Mouse (Mus musculus) brain, adult 2 months (tissue): ENCODE results near the gene Nop9.

Experiments
- DNase-seq: peaks from one replicate; pipeline ENCODE4 v3.0.0; 2011; ENCODE audit warnings: low read depth, low spot score

The Nop9 gene

DNA sequence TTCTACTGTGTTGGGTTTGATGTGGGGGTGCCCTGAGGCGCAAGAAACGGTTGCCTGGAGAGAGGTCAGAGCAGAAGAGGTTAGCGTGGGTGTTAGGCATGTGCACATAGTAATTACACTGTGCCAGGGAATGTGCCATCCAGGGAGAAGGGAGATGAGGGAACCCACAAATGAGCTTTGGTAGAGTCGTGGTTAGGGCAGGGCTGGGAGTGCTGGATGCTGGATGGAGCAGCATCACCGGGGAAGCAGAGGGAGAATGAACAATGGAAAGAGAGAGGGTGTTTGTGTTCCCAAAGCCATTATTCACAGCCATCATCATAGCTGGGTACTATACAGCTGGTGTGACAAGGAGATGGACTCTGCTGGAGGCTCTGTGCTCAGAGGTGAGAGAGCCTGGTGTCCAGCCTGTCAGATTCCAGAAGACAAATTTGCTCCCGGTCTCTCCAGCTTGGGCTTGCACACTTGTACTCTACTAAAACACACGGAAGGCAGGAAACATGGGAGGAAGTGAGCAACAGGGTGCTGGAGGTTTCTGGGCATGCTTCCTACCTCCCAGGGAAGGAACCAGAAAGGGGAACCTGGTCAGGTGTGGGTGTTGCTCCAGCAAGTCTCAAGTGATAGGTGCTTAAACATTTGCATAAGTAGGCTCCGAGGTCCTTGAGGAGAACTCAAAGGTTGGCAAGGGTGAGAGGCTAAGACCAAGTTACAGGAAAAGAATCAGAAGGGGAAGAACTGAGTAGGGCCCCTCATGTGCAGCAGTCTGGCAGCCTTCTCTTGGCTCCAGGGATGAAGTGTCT lies 17.4 kb upstream of the Nop9 start:
- no peak for DNase-seq

DNA sequence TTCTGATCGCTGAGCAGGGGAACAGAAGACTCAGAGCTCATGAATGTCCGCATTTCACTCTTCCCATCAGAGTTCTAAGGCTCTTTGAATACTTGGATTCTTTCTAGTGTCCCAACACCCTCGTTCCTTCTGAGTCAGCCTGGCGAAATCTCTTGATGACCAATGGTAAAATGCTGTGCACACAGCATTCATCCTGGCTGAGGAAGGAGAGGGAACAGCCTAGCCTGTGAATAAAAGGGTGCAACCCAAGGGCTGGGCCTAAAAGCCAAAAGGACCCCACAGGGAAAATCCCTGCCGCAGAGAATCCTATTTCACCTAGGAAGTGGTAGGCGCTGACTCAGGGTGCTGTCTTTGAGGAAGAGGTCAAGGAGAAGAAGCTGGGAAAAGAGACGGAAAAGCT lies 15.4 kb upstream of the Nop9 start:
- no peak for DNase-seq

DNA sequence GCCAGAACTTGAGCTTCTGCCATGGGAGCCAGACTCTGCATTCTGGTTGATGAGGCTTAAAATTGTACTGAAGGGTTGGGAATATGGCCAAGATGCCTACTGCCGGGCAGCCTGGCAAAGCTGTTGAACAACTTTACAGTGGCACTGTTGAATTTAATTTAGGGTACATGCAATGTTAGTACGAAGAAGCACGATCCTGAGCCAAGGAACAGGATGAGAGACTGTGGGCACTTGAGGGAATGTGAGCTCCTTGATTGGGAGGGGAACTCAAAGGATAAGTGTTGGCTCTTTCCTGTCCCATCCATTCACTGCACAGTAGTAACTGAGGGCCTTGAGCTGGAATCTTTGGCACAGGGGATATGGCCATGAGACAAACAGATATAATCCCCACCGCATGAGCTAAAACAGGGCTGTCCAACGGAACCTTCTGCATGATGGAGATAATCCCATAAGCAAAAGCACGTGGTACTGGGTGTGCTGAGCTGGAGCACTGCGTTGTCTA lies 14.9 kb upstream of the Nop9 start:
- DNase-seq: peak; percentile 71

DNA sequence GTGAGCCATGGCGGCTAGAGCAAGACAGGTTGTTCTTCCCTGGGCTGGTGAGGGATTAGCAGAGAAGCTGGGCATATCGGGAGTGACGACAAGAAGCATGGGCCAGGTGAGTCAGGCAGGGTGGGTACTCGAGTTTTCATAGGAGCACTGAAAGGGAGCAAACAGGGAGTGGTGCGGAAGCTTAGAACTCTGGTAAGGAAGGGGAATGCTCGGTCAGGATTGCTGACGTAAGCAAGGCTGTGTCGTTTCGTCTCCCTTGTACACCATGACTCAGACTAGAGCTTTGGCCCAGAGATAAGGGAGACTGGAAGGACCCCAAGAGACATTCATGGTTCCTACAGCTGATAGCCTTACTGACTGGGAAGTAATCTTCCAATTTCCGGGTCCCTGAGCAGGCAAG lies 11.6 kb upstream of the Nop9 start:
- no peak for DNase-seq

DNA sequence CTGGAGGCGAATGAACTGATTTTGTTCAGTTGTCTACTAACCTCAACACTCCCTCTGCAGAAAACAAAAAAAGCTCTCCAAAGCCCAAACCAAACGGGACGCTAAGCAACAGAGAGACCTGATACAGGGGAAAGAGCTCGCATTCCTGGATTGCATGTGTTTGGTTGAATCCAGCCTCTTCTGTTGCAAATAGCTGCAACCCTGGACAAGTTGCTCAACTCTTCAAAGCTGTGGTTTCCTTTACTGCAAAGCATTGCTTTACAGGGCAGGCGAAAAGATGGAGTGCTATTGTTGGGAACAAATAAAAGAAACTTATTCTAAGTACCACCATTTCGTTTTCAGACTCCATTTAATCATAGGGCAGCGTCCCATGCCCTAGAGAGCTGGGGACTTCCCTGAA lies 10.6 kb upstream of the Nop9 start:
- DNase-seq: no peak

DNA sequence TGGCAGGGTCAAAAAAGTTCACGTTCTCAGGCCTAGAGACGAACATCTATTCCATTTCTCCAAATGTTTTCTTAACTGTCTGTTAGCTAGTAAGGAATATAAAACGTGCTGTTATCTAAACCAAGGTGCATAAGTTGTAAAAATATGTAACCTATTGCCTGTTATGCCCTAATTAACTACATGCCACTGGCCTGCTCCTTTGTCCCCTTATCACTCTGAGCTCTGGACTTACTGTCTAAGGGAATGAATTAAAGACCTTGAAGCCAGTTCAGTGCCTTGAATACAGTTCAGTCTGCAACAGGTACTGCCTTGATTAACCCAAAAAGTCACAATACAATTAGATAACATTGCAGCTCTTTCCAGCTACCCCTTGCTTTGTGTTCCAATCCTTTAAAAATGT lies 10.2 kb upstream of the Nop9 start:
- DNase-seq: no peak

DNA sequence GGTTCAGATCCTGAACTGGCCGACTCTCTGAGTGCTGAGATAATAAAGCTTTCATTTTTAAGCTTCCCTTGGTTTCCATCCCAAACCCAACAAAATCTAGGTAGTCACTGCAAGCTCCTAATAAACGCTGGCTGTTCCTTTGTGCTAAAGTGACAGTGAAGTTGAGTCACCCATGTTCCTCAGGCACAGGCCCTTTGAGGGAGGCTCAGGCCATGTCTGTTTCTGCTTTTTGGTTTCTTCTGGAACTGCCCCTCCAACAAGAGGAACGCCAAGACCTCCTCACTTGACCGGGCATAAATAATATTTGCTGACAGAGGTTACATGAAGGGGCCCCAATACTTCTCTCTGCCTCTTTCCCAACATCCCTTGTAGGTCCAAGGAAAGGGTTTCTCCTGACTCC lies 9.7 kb upstream of the Nop9 start:
- no peak for DNase-seq

DNA sequence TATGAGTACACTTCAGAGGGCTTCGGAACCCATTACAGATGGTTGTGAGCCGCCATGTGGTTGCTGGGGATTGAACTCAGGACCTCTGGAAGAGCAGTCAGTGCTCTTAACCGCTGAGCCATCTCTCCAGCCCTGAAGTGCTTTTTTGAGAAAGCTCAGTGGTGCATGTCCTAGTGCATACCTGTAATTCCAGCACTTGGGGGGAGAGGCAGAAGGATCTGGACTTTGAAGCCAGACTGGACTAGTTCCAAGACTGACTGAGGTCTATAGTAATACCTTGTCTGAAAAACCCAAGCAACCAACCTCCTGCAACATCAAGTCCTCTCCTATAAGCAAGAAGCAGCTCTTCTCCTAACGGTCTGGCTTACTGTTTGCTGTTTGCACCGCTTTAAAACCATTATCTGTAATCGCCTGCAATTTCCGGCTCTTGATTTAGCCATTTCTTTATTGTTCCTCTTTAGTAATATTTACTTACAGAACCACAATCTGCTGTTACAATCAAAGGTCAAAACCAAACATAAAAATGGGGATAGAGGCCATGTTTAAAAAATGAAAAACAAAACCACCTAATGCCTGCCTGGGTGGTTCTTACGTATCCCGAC lies 8.3 kb upstream of the Nop9 start:
- DNase-seq: no peak

DNA sequence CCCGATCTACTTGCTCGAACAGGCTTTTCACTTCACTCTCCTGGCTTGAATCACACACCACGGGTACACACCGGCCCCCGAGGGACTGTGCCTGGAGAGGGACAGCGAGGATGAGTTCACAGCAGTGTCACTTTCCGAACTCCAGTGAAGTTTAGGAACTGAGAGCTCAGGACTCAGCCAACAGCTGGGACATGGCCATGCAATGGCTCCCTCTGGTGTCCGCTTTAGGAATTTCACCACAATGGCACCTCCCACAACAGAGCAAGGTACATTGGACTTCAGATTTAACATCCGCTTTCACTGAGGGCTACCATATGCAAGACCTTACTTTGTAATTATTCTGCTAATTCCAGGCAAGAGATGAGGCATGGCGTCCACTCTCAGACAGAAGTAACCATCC lies 1.8 kb upstream of the Nop9 start:
- peak; percentile 89 for DNase-seq

DNA sequence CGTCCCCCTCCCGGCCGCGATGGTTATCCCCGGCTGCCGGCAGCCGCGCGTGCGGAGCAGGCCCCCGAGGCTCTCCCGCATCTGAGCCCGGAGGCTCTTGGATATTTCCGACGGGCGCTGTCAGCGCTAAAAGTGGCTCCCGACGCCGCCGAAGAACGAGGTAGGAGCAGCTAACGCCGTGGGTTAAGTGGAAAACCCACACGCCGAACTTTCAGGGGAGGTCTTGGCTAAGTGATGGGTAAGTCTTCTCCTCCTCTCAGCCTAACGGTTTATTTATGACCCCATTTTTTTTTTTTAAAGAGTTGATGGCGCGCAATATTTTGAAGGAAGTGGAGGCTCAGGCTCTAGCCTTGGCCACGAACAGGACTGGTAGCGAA lies 356 bp downstream of the Nop9 start:
- DNase-seq: no peak

DNA sequence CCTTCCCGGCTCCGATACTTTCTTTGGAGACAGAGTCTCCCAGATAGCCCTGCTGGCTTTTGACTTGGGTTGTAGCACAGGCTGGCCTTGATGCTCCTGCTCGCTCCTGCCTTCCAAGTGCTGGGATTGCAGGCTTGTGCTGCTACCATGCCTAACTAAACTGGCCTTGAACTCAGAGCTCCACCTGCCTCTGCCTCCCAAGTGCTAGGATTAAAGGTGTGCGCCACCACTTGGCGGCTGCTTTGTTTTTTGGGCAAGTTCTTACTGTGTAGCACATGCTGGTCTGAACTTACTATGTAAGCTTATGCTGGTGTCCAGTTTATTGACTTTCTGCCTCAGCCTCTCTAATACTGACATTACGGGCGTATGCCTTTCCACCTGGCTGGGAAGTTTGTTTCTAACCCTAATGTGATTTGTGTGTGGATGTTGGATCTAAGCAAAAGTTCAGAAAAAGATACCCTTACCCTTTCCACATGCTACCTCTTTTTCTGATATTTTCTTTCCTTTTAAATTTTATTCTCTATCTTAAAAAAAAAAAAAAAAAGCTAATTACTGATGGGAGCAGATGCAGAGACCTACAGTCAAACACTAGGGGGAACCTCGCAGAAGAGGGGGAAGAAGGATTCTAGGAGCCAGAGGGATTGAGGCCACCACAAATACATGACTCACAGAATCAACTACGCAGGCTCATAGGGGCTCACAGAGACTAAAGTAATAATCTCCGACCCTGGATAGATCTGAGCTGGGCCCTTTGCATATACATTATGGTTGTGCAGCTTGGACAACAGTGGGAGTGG lies 1.8 kb downstream of the Nop9 start:
- no peak for DNase-seq

DNA sequence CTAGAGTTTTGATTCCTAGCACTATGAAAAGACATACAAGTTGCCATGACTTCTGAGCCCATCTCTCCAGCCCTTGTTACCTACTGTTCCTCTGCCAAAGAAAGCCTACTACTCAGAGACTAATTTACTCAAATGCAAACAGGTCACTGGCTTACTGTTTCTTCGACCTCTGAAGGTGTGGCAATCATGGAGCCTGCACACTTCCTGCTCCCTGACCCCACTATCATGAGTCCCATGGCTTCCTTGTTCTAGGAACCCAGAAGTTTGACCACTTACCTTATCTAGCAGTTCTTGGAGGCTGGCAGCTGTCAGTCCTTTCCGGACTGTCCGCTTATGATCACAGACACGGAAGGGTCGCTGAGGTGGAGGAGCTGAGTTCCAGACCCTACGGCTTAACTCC lies 12.1 kb downstream of the Nop9 start:
- no peak for DNase-seq

DNA sequence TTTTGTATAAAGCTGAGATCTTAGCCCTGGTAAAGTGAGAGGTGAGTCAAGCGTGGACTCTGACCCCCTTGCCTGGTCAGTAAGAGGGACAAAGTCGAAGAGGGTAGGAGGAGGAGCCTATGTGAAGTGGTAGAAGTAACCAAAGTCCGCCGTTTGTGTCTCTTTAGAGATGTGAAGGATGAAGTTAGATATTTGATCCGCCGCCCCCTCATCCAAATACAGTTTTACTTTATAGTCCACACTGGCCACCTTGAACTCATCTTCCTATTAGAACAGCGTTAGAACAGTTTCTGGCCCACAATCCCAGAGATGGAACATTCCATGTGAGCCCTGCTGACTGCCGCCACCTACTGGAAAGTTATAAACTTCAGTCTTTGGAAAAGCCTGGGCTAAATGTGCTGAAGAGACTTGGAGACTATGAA lies 12.9 kb downstream of the Nop9 start, which contains the start of gene Cideb:
Gene Cideb, minus strand, starts transcription at position 96 of the 422 bp plus-strand sequence.
- peak; percentile 75 for DNase-seq

DNA sequence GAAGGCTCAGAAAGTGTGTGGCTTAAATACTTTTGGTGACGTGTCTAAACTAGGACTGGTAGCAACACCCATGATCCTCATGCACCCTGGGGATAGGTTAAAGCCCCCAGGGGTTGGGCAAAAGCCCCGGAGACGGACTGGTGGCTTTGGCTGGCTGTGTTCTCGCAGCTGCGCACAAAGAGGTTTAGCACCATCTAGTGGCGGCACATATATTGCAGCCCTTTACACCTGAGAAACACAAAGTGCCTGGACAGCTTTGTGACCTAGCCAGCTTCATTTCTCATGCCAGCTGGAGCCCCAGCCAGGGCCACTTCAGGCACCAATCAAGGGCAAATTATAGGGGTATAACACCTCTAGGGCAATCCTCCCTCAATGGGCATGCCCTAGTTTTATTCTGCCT lies 14.7 kb downstream of the Nop9 start:
- DNase-seq: peak; percentile 79

DNA sequence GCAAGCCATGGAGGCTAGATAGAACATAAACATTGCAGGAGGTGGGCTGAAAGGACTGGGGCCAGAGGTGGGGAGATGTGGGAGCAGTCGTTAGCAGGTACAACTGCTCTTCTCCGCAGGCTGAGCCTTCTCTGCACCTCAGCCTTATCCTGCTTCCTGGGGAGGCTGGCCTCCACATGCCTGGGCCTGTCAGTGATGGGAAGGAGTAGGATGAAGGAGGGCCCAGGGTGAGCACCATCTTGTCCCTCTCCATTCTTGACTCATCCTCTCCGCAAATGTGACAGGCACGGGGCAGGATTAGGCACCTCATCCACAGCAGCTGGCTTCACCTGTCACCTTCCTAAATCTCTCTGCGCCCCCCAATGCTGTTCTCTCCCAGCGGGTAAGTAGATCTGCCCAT lies 15.7 kb downstream of the Nop9 start, which contains the start of gene Ltb4r2:
Gene Ltb4r2, plus strand, starts transcription at position 266 of the 400 bp plus-strand sequence.
- no peak for DNase-seq

DNA sequence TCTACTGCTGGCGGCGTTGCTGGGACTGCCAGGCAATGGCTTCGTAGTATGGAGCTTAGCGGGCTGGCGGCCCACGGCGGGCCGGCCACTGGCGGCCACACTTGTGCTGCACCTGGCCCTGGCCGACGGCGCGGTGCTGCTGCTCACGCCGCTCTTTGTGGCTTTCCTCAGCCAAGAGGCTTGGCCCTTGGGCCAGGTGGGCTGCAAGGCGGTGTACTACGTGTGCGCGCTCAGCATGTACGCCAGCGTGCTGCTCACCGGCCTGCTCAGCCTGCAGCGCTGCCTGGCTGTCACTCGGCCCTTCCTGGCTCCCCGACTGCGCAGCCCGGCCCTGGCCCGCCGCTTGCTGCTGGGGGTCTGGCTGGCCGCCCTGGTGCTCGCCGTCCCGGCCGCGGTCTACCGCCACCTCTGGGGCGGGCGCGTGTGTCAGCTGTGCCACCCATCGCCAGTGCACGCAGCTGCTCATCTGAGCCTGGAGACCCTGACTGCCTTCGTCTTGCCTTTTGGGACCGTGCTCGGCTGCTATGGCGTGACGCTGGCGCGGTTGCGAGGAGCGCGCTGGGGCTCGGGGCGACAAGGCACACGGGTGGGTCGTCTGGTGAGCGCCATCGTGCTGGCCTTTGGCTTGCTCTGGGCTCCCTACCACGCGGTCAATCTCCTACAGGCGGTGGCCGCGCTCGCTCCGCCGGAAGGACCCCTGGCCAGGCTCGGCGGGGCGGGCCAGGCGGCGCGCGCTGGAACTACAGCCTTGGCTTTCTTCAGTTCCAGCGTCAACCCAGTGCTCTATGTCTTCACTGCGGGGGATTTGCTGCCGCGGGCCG lies 16.7 kb downstream of the Nop9 start:
- peak; percentile 46 for DNase-seq

DNA sequence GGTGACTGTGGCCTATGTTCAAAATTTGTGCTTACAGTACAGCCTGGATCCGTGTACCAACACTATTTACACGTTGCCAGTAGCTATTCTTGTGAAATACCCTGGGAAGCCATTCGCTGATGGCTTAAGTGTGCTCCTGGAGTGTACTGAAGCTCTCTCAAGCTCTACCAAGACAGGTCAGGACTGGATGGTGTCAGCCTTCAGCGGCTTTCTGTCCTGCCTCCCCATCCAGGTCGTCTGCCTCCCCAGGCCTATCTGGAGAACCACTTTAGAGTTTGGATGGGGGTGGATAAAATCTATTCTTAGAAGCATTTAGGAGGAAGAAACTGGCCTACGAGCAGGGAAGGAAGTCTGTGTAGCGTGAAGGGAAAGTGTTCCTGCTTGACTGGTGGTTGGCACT lies 17.7 kb downstream of the Nop9 start:
- DNase-seq: peak; percentile 18

DNA sequence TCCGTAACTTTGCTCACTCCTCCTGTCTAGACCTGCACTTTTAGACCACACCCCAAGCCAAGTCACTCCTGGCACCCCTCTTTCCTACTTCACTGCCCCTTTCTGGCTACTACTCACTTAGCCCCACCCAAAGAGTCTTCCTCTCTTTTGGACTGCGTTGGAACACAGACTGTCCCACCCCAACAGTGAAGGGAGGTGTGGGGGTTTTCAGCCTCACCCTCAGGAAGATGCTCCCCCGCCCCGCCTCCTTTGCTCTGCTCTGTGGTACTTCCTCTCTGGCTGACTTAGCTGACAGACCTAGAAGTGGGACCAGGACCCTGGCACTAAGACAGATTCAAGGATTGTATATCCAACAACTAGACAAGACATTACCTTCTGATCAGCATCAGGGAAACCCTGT lies 20.2 kb downstream of the Nop9 start, which contains the start of gene Ltb4r1:
Gene Ltb4r1, plus strand, starts transcription at position 267 of the 400 bp plus-strand sequence.
- no peak for DNase-seq

DNA sequence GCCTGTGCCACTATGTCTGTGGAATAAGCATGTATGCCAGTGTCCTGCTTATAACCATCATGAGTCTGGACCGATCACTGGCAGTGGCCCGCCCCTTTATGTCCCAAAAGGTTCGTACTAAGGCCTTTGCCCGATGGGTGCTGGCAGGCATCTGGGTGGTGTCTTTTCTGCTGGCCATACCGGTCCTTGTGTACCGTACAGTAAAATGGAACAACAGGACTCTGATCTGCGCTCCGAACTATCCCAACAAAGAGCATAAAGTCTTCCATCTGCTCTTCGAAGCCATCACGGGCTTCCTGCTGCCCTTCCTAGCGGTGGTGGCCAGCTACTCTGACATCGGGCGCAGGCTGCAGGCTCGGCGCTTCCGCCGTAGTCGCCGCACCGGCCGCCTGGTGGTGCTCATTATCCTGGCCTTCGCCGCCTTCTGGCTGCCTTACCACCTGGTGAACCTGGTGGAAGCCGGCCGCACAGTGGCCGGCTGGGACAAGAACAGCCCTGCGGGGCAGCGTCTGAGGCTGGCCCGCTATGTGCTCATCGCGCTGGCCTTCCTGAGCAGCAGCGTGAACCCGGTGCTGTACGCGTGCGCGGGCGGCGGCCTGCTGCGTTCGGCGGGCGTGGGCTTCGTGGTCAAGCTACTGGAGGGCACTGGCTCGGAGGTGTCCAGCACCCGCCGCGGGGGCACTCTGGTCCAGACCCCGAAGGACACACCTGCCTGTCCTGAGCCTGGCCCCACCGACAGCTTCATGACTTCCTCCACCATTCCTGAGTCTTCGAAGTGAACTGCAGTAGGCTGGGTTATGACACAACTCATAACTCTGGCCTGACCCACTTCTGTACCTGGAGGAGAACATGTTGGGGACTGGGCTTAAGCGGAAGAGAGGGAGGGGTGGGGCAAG lies 22.3 kb downstream of the Nop9 start:
- DNase-seq: peak; percentile 83

DNA sequence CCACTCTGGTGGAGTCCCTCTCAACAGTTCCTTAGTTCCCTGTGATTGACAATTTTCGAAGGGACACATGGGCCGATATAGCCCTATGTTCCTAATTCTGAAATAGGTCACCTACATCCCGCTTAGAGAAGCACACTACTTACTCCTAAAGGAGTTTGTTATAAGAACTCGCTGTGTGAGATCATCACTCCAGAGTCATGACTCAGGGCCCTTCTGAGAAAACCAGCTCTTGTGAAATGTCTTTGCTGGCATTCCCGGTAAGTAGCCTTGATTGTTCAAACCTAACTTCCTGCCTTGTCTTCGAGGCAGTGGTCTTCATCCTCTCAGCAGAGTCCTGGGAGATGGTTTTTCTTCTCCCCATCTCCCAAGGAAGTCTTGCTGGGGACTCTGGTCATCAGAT lies 23.1 kb downstream of the Nop9 start:
- no peak for DNase-seq
